Mouse (Mus musculus) mammary gland, adult 2 months (tissue): ENCODE measurements around the gene Yrdc. TPM values are rescaled to one million over a fixed set of nuclear protein-coding genes. Genes with fewer than 3 reads are reported as not detected.

Experiments used
- polyA plus RNA-seq: library from polyadenylated mRNA; depleted of rRNA; stranded (reverse); fragments of >200 nt; gene quantifications from 2 replicates; pipeline ENCODE4 v1.2.3, GENCODE M21; 2012; ENCODE audit warnings: low replicate concordance; rRNA removed

Gene Yrdc
- polyA plus RNA-seq = 32.9 and 51.7 TPM in 2 replicates

DNA sequence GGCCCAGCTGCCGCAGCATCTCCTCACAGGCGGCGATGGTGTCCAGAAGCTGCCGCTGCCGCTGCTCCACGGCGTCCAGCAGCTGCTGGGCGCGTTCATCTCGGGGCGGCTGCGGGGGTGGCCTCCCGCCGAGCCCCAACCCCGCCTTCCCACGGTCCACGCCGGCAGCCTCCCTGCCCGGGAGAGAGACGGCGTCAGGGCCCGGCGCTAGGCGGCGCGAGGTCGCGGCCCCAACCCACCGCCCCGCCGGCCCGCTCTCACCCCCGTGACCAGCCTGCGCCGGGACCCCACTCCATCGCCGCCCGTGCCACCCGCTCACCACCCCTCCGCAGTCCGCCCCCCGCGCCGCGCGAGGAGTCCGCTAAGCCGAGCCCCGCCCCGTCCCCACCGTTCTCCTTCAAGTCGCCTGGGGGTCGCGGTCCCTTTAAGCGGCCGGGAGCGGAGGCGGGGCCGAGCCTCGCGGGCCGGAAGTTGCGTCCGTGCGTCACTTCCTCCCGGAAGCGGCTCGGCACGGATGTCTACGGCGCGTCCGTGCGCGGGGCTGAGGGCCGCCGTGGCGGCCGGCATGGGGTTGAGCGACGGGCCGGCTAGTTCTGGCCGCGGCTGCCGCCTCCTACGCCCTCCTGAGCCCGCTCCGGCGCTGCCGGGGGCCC is at the start of gene Yrdc:
Gene Yrdc, plus strand, starts transcription at position 419 of the 653 bp plus-strand sequence.

DNA sequence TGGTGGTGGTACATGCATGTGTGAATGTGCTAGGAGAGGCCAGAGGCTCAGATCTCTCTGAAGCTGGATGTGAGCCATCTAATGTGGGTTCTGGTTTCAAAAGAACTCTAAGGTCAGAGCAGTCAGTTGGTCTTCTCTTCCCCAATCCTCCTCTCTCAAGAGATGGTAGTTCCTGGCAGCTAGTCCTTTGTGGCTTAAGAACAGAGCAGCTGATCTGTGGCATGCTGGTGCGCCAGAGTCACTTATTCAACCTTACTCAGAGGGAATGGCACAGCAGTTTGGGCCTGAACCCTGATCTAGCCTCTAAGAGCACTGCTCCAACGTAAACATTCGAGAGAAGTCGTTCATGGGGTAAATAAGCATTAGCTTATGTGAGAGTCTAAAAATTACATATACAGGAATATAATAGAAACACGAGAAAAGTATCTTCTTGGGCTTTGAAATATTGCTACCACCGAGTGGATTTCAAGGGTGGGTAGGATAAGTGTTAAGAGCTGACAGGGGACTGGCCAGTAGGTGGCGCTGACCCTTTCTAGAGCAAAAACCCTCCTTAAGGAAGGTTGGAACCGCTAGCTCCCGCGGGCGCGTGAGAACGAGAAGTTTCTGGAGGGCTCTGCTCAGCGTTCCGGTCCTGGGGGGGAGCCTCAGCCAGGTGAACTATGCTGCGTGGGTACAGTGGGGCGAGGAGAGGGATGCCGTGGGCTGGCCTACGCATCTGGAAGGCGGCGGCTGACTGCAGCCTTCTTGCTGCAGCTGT is 48.7 kb upstream of the Yrdc start, which contains the start of gene Mtf1:
Gene Mtf1, plus strand, starts transcription at position 553 of the 757 bp plus-strand sequence.

DNA sequence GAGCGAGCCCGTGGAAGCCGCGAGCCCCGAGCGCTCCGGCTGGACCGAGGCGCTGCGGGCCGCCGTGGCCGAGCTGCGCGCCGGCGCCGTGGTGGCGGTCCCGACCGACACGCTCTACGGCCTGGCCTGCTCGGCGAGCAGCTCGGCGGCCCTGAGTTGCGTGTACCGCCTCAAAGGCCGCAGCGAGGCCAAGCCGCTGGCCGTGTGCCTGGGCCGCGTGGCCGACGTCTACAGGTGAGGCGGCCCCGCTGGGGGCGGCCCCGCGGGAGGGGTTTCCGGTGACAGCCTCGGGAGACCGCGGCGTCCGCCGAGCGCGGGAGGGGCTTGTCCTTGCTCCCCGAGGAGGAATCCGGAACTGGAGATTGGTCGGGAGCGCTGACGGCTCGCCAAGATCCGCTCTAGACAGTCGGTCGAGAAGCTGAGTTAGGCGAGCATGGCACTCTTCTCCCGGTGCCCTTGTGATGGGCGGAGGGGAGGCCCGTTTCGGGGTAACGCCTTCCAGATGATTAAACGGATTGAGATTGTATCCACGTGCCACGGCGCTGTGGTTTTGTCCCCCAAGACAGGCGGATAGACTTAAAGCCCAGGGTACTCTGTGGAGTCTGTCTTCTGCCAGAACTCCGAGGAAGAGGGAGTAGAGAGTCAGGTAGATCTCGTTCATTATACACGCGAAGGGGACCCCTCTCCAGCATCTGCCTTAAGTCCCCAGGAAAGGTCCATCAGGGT is 617 bp downstream of the Yrdc start, which contains the start of gene 1110065P20Rik:
Gene 1110065P20Rik, minus strand, starts transcription at position 264 of the 726 bp plus-strand sequence.

DNA sequence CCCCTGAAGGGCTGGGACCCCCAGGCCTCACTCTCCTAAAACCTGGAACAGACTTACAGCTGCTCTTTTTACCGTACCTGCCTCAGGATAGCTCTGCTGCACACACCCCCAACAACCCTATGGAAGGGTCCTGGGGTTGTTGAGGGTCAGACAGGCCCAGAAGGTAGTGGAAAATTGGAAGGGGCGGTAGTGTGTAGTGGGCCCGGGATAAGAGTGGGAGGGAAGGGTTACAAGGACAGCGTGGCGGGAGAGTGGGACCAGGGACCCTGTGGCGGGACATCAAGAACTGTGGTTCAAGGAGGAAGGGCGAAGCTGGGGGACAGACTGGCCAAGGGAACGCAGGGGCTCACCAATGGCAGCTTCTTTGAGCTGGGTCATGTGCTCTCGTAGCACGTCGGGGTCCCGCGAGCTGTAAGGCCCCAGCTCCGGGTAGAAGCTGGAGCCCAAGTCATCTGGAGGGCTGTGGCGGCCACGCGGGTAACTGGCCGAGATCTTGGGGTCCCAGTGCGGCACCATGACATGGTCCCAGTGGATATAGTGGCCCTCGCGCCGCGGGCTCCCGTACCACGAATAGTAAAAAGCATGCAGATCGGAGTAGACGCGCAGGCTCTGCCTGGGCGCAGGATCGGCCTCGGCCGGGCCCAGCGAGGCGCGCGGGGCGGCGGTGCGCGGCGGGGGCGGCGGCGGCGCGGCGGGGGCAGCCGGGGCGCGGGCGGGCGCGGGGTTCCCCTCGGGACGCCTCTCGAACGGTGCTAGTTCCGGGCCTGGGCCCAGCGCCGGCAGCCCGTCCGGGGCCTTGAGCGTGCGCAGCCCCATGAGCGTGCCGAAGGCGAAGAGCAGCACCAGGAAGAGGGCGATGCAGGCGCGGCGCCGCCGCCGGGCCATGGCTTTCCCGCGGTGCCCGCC is 11.1 kb downstream of the Yrdc start, which contains the start of gene Maneal:
Gene Maneal, minus strand, starts transcription at position 889 of the 906 bp plus-strand sequence.

DNA sequence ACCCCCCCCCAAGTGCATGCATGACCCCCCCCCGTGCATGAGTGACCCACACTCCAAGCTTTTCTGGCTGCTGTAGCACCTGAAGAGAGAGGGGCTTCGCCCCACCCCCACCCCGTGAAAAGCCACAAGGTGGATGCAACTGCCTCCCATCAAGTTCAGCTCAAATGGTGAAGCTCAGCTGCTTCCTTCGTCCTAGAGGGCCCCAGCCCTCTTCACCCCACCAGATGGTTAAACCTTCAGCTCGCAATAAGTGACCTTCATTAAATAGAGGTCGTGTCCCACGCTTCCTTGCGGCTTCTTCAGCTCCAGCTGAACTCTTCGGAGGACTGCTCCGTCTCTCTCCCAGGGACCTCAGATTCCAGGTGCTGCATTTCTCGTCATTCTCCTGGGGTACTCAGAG is 30.1 kb downstream of the Yrdc start, which contains the start of gene Epha10:
Gene Epha10, plus strand, starts transcription at position 301 of the 400 bp plus-strand sequence.

Other genes starting within 250 kb of the Yrdc start
- gene 3100002H09Rik, start 239.9 kb upstream of the Yrdc start, polyA plus RNA-seq = not detected in 2 replicates
- 0.39 and 0.47 TPM in 2 replicates for gene Pou3f1, start 193.9 kb upstream of the Yrdc start, polyA plus RNA-seq
- gene Utp11, start 157.1 kb upstream of the Yrdc start, polyA plus RNA-seq = 2.9 and 5.9 TPM in 2 replicates
- 41.5 and 102 TPM in 2 replicates for gene Fhl3, start 150.0 kb upstream of the Yrdc start, polyA plus RNA-seq
- gene Sf3a3, start 135.9 kb upstream of the Yrdc start, polyA plus RNA-seq = 7.8 and 11.2 TPM in 2 replicates
- 31.4 and 60.4 TPM in 2 replicates for gene Inpp5b, start 108.8 kb upstream of the Yrdc start, polyA plus RNA-seq
- 7.1 and 8.2 TPM in 2 replicates for gene Mtf1, start 48.6 kb upstream of the Yrdc start, polyA plus RNA-seq
- gene 1110065P20Rik, start 517 bp downstream of the Yrdc start, polyA plus RNA-seq = 36.2 and 51.3 TPM in 2 replicates
- 0.99 and 1.1 TPM in 2 replicates for gene Maneal, start 11.5 kb downstream of the Yrdc start, polyA plus RNA-seq
- 0.09 and 0.11 TPM in 2 replicates for gene Epha10, start 30.2 kb downstream of the Yrdc start, polyA plus RNA-seq
- gene 9930104L06Rik, start 86.4 kb downstream of the Yrdc start, polyA plus RNA-seq = 9.7 and 11.8 TPM in 2 replicates
- 2.2 and 5.8 TPM in 2 replicates for gene Cdca8, start 88.6 kb downstream of the Yrdc start, polyA plus RNA-seq
- 2.4 and 3.4 TPM in 2 replicates for gene Rspo1, start 135.8 kb downstream of the Yrdc start, polyA plus RNA-seq
- gene Gnl2, start 165.9 kb downstream of the Yrdc start, polyA plus RNA-seq = 10.1 and 20.9 TPM in 2 replicates
- 0.17 TPM in 1 of 2 replicates, not detected in the other for gene Dnali1, start 215.0 kb downstream of the Yrdc start, polyA plus RNA-seq
- gene Snip1, start 216.0 kb downstream of the Yrdc start, polyA plus RNA-seq = 8.2 and 10.9 TPM in 2 replicates
- 10.8 and 20.1 TPM in 2 replicates for gene Meaf6, start 234.5 kb downstream of the Yrdc start, polyA plus RNA-seq